Mouse (Mus musculus): ENCODE results near the gene Slc22a18. TPM values are rescaled to one million over a fixed set of nuclear protein-coding genes. Genes with fewer than 3 reads are reported as not detected.

Slc22a18 gene
- total RNA-seq, 4 experiments from 2014 or later = 0.52 to 0.85 (median 0.54) TPM

Other genes starting within 250 kb of the Slc22a18 start
- gene Cdkn1c, start 12.7 kb upstream of the Slc22a18 start, total RNA-seq (2022) = 10 to 100 TPM; 27.9 to 44.7 (median 34.9) TPM
- gene Phlda2, start 29.4 kb downstream of the Slc22a18 start, total RNA-seq (2022) = not detected
- gene Nap1l4, start 75.4 kb downstream of the Slc22a18 start, total RNA-seq (2022) = 100 to 1,000 TPM; 172 to 189 (median 180) TPM
- gene Cars, start 126.4 kb downstream of the Slc22a18 start, total RNA-seq (2022) = 10 to 100 TPM; 18.4 to 25.1 (median 22.4) TPM
- gene Tnfrsf26, start 155.0 kb downstream of the Slc22a18 start, total RNA-seq (2022) = under 1 TPM; 0.19 to 0.80 (median 0.57) TPM
- gene Tnfrsf22, start 175.9 kb downstream of the Slc22a18 start, total RNA-seq (2022) = 1 to 10 TPM; 2.5 to 3.1 (median 2.9) TPM
- gene Tnfrsf23, start 212.1 kb downstream of the Slc22a18 start, total RNA-seq (2022) = 1 to 10 TPM; 2.9 to 6.1 (median 3.7) TPM